Mouse (Mus musculus) heart, embryonic 12.5 days (tissue): ENCODE measurements around the gene Tmed1. TPM values are rescaled to one million over a fixed set of nuclear protein-coding genes. Genes with fewer than 3 reads are reported as not detected.
"Not testable (repeated sequence)": the region's sequence is repeated elsewhere in the genome, so short reads cannot be mapped to it uniquely, and the experiment has no call there.

ENCODE experiments used
- ATAC-seq: fragments of 200-750 bp; cut with Nextera tagmentation; 2 replicates; pipeline ENCODE4 v1.8.0; 2017; ENCODE audit warnings: moderate TSS enrichment, moderate library complexity; ENCODE audit not compliant: insufficient number of reproducible peaks, low FRiP score
- H3K27ac ChIP-seq: fragments of 300-500 bp; sonication (generic); 2 replicates; pipeline ENCODE4 v1.5.1; 2016; ENCODE audit warnings: mild to moderate bottlenecking, moderate library complexity; ENCODE audit not compliant: poor library complexity, severe bottlenecking
- H3K27me3 ChIP-seq: fragments of 300-500 bp; sonication (generic); replicated peaks from 2 replicates; pipeline ENCODE4 v1.6.1; 2016; ENCODE audit warnings: mild to moderate bottlenecking, moderate library complexity
- H3K36me3 ChIP-seq: fragments of 300-500 bp; sonication (generic); 2 replicates; pipeline ENCODE4 v1.6.1; 2016; ENCODE audit warnings: mild to moderate bottlenecking, moderate library complexity
- H3K4me1 ChIP-seq: fragments of 300-500 bp; sonication (generic); replicated peaks from 2 replicates; pipeline ENCODE4 v1.6.1; 2016; ENCODE audit warnings: mild to moderate bottlenecking
- H3K4me2 ChIP-seq: fragments of 300-500 bp; sonication (generic); 2 replicates; pipeline ENCODE4 v1.6.1; 2016; ENCODE audit warnings: mild to moderate bottlenecking, moderate library complexity
- H3K4me3 ChIP-seq: fragments of 300-500 bp; sonication (generic); 2 replicates; pipeline ENCODE4 v1.5.1; 2016; ENCODE audit warnings: mild to moderate bottlenecking
- H3K9ac ChIP-seq: fragments of 300-500 bp; sonication (generic); 2 replicates; pipeline ENCODE4 v1.6.1; 2016; ENCODE audit warnings: mild to moderate bottlenecking, moderate library complexity
- H3K9me3 ChIP-seq: fragments of 300-500 bp; sonication (generic); replicated peaks from 2 replicates; pipeline ENCODE4 v1.6.1; 2016; ENCODE audit warnings: mild to moderate bottlenecking, moderate library complexity
- WGBS: fragments of 180-500 bp; shearing (Covaris S2); methylation state at CpG from one replicate; pipeline ENCODE4 v1.1.7; 2016; 5-methylcytosine and 5-hydroxymethylcytosine counted together
- polyA plus RNA-seq: library from polyadenylated mRNA; unstranded; fragments of >200 nt; fragmentation: Nextera tagmentation; extraction: Ambion mirVana; gene quantifications from 2 replicates; pipeline ENCODE4 v1.2.1, GENCODE M21; 2016

Tmed1 gene
- polyA plus RNA-seq, 1 experiment from 2014 or later = 92.3 TPM

DNA sequence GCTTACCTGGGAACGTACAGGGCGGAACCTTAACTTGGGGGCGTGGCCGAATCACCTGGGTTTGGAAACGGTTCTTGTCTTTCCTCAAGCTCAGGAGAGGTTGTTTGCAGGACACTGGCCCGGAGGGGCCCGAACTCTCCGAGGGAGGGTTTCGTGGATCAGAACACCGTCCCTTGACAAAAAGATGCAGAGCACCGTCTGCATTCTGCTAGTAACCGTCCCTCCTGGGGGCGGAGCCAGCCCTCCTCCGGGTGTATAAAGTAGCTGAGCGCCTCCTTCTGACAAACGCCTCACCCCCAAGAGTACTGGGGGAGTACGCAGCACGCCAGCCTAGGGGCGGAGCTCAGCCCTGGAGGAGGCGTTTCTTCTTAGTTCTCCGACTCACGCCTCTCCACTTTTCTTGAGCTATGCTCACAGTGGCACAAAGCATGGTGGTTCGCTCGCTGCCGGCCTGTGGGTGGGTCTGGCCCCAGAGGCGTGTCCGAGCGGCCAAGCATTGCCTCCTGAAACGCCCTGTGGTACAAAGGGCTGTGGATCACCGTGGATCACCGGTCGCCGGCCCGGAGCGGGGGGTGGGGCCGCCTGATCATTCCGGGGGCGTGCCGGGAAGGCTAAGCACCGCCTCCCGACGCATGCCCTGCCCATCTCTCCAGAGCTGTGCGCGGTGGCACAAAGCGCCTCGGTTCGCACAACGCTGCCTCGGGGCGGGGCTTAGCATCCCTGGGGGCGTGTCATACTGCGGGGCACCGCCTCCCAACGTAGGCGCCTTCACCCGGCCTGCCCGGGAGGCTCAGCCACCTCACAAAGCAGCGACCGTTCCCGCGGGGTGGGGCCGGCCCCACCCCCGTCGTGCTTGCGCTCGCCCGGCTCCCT lies 36.1 kb upstream of the Tmed1 start:
- H3K9me3 ChIP-seq = no peaks in the 10 kb centered on the region
- peak; percentile 96 for ATAC-seq
- peak overlapping the region; percentile 85 for H3K27ac ChIP-seq
- no peaks in the 10 kb centered on the region for H3K27me3 ChIP-seq
- H3K36me3 ChIP-seq = peaks cover 13% of the 10 kb centered on the region
- H3K4me3 ChIP-seq = peak overlapping the region; percentile 86
- under 1% methylated on average over 66 of the region's 67 CpGs for WGBS
- H3K9ac ChIP-seq = peak overlapping the region; percentile 64
- H3K4me2 ChIP-seq = peak overlapping the region; percentile 75
- H3K4me1 ChIP-seq = peaks cover 15% of the 10 kb centered on the region

DNA sequence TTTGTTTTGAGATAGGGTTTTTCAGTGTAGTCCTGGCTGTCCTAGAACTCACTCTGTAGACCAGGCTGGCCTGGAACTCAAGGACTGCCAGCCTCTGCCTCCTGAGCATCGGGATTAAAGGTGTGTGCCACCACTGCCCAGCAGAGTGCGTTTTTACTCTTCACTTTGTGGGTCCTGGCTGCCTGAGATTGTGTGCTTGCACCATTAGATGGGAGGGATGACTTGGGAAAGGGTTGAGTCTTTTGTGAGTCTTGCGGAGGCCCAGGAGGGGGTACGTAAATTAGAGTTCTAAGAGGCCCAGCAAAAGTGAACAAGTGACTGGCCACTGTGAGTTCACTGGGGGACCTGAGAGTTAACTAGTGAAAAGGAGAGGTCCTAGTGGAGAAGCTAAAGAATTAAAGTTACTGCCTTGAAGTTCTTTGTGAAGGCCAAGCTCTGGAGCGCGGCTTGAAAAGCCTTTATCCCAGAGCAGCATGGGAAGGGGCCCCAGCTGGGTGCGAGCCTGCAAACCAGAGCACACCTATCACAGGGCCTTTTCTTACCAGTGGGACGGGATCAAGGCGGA lies 35.4 kb upstream of the Tmed1 start:
- H3K27ac ChIP-seq = peak overlapping the region; percentile 85
- H3K27me3 ChIP-seq = no peaks in the 10 kb centered on the region
- peak; percentile 43 for ATAC-seq
- peaks cover 15% of the 10 kb centered on the region for H3K4me1 ChIP-seq
- peak overlapping the region; percentile 75 for H3K4me2 ChIP-seq
- WGBS = 16% methylated on average over 9 of the region's 9 CpGs
- peak overlapping the region; percentile 86 for H3K4me3 ChIP-seq
- H3K9ac ChIP-seq = peak overlapping the region; percentile 64
- H3K9me3 ChIP-seq = no peaks in the 10 kb centered on the region
- H3K36me3 ChIP-seq = peaks cover 8% of the 10 kb centered on the region; the same call in 1 of the 2 replicates

DNA sequence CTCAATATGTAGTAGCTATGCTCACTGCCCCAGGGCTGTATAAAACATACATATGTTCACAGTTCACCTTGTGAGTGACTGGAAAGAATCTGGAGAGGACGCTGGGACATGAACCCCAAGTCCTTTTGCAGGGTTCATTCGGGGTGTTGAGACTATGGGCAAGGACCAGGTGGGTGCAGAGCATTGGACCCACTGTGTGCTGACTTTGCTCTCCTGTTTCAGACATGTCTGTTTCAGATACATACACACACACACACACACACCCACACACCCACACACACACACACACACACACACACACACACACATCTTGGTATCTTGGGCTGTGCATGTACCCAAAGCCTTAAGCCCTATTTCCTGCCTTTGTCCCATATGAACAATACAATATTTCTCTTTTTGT lies 31.9 kb upstream of the Tmed1 start:
- not testable (repeated sequence) for H3K9me3 ChIP-seq, H3K4me2 ChIP-seq, ATAC-seq, H3K9ac ChIP-seq, H3K36me3 ChIP-seq, H3K27ac ChIP-seq, H3K4me3 ChIP-seq, H3K27me3 ChIP-seq
- WGBS = 82% methylated on average over 2 of the region's 2 CpGs
- peaks cover 11% of the 10 kb centered on the region for H3K4me1 ChIP-seq

DNA sequence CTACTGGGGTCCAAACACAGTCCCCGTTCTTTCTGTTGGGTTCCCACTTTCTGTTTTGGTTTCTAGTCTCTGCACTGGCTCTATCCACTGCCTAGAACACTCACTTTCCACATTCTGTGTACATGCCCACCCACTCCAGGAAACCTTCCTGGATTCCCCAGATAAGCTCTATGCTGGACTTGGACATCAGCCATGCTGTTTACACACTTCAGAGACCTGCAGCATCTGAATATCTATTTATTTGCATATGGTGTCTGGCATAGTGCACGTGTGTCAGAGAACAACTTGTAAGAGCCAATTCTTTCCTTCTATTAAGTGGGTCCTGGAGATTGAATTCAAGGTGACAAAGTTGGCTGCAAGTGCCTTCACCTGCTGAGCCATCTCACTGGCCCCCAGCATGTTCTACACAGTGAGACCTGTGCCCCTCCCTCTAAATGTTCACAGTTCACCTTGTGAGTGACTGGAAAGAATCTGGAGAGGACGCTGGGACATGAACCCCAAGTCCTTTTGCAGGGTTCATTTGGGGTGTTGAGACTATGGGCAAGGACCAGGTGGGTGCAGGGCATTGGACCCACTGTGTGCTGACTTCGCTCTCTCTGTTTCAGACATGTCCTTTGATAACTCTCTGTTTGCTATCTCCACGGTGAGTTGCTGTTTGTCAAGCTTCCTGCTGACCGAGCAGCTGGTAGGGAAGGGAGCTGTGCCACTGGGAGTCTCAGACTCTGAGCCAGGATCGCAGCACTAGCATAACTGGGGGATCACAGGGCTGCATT lies 30.1 kb upstream of the Tmed1 start:
- Histone ChIP-seq H3K4me3 (no peak overlapping the region), H3K9ac (no peak overlapping the region), H3K4me2 (no peak overlapping the region), H3K27ac (no peak overlapping the region), H3K9me3 (no peaks in the 10 kb centered on the region), H3K36me3 (no peaks in the 10 kb centered on the region), H3K4me1 (peaks cover 8% of the 10 kb centered on the region), H3K27me3 (no peaks in the 10 kb centered on the region)
- 59% methylated on average over 7 of the region's 7 CpGs for WGBS
- ATAC-seq = no peak

DNA sequence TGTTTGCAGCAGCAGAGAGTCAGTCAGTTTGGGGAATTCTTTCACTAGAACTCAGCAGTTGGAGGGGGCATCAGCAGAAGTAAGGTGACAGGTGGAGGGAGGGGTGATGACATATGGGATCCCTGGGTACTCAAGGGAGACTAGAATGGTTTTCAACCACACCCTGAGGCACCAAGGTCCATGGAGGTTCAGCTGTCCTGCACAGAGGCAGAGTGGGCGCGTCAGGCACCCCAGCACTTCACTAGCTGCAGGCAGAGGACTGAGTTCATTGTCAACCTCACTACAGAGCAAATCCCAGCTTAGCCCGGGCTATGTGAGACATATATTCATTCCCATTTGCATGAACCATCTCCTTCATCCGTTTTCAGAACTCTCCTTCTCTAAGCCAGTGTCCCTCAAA lies 27.0 kb upstream of the Tmed1 start:
- Histone ChIP-seq H3K9ac (no peak overlapping the region), H3K27me3 (no peaks in the 10 kb centered on the region), H3K36me3 (no peaks in the 10 kb centered on the region), H3K4me3 (no peak overlapping the region), H3K27ac (no peak overlapping the region), H3K4me2 (no peak overlapping the region), H3K9me3 (no peaks in the 10 kb centered on the region), H3K4me1 (peaks cover 6% of the 10 kb centered on the region)
- ATAC-seq = no peak
- 74% methylated on average over 4 of the region's 4 CpGs for WGBS

DNA sequence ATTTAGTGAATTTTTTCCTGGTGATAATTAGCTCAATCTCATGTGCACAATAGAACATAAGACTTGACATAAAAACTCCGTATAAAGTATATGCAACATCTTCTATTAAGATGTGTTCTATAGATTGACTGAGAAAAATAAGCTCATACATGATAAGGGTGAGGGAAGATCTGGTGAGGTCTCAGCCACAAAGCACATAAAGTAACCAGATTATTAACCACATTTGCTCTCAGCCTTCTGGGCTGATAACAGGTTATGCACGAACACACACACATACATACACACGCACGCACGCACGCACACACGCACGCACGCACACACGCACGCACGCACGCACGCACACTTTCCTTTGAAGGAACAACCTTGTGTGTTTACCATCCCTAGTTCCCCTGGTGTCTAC lies 26.4 kb upstream of the Tmed1 start:
- no peak overlapping the region for H3K4me3 ChIP-seq
- no peak overlapping the region for H3K4me2 ChIP-seq
- no peak overlapping the region for H3K27ac ChIP-seq
- no peaks in the 10 kb centered on the region for H3K9me3 ChIP-seq
- no peak overlapping the region for H3K9ac ChIP-seq
- 86% methylated on average over 14 of the region's 14 CpGs for WGBS
- H3K36me3 ChIP-seq = no peaks in the 10 kb centered on the region
- H3K27me3 ChIP-seq = no peaks in the 10 kb centered on the region
- peaks cover 6% of the 10 kb centered on the region for H3K4me1 ChIP-seq
- no peak for ATAC-seq

DNA sequence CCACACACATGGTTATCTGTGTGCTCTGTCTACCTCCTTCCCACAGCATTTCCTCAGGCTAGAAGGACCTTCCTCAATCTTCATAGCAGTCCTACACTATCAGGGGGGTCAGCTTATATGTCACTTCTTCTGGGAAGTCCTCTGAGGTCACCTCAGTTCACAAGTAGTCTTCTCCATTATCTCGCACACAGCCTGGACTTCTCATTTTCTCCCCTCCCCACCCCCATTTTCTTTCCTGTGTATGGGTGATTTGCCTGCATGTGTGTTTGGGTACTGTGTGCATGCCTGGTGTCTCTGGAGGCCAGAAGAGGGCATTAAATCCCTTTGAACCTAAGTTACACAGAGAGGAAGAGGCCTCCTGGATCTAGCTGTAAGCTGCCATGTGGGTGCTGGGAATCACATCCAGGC lies 17.9 kb upstream of the Tmed1 start:
- Histone ChIP-seq H3K9ac (no peak overlapping the region), H3K27me3 (no peaks in the 10 kb centered on the region), H3K4me2 (no peak overlapping the region), H3K36me3 (no peaks in the 10 kb centered on the region; the same call in 1 of the 2 replicates), H3K27ac (no peak overlapping the region), H3K9me3 (no peaks in the 10 kb centered on the region), H3K4me3 (no peak overlapping the region), H3K4me1 (peaks cover 4% of the 10 kb centered on the region; the same call in 1 of the 2 replicates)
- WGBS = 59% methylated on average over 1 of the region's 1 CpGs
- ATAC-seq = no peak

DNA sequence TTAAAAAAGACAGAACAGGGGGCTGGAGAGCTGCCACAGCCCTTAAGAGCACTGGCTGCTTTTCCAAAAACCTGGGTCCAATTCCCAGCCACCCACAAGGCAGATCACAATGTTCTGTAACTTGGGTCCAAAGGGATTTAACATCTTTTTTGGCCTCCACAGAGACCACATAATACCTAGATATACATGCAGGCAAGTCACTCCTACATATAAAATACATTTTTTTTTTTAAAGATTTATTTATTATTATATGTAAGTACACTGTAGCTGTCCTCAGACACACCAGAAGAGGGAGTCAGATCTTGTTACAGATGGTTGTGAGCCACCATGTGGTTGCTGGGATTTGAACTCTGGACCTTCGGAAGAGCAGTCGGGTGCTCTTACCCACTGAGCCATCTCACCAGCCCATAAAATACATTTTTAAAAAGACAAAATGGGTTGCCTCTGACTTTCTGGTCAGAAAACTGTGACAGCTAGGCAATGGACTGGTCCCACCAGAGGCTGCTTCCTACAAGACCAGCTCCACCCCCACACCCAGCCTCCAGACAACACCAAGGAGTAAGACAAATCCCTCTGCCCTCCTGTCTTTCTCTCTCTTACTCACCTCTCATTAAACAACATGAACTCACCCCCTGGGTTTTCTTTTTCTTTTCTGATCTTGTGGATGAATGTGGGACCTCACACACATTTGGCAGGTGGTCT lies 17.2 kb upstream of the Tmed1 start:
- ATAC-seq = no peak
- H3K4me1 ChIP-seq = peaks cover 4% of the 10 kb centered on the region; the same call in 1 of the 2 replicates
- H3K27ac ChIP-seq = no peak overlapping the region
- WGBS = 84% methylated on average over 2 of the region's 2 CpGs
- no peaks in the 10 kb centered on the region for H3K9me3 ChIP-seq
- no peaks in the 10 kb centered on the region; the same call in 1 of the 2 replicates for H3K36me3 ChIP-seq
- no peak overlapping the region for H3K4me3 ChIP-seq
- H3K4me2 ChIP-seq = no peak overlapping the region
- no peak overlapping the region for H3K9ac ChIP-seq
- H3K27me3 ChIP-seq = no peaks in the 10 kb centered on the region

DNA sequence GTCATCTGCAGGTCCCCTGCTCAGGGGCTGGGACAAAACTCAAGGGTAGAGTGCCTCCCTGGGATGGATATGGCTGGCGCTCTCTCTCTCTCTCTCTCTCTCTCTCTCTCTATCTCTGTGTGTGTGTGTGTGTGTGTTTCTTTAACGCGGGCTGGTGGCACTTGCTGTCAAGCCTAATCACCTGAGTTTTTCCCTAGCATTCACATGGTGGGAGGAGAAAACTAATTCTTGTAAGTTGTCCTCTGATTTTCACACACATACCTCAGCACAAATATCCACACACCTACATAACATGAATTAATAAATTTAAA lies 16.5 kb upstream of the Tmed1 start:
- no peak overlapping the region for H3K27ac ChIP-seq
- H3K9me3 ChIP-seq = no peaks in the 10 kb centered on the region
- H3K4me3 ChIP-seq = no peak overlapping the region
- ATAC-seq = no peak
- no peaks in the 10 kb centered on the region; the same call in 1 of the 2 replicates for H3K36me3 ChIP-seq
- H3K4me1 ChIP-seq = peaks cover 4% of the 10 kb centered on the region; the same call in 1 of the 2 replicates
- no peak overlapping the region for H3K4me2 ChIP-seq
- H3K27me3 ChIP-seq = no peaks in the 10 kb centered on the region
- 51% methylated on average over 3 of the region's 3 CpGs for WGBS
- 0 out of 2 replicates have a peak overlapping the region, but pooled peaks have one; percentile 3 for H3K9ac ChIP-seq

DNA sequence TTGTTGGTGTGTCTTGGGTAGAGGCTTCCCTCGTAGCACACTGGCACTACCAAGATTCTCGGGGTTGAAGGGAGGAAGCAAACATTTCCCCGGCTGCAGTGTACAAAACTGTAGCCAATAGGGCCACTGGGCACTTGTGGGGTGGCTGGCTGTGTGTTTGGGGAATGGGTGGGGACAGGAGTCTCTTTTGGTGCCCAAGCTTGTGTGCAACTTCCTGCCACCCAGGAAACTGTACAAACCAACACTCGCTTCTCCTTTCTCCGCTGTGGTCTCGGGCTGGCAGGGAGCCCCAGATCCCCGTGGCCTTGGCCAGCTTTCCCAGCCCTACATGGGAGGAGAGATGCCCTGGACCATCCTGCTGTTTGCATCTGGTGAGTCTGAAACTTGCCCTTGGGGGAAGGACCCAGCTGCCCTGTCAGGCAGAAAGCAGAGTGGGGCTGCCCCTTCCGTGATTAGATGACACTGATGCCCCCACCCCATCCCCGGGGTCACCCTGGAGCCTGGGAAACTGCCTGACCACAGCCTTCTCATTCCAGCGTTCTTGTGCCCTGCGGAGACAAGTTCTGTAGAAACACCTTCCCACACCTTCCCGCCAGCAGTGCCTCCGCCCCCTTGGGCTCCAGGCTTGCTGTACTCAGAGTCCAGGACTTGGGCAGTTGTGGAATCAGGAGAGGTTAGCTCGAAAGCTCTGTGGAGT lies 16.0 kb upstream of the Tmed1 start, which contains the start of gene AB124611:
Gene AB124611, plus strand, starts transcription at position 240 of the 697 bp plus-strand sequence.
- H3K4me2 ChIP-seq = no peak within 1 kb of the TSS
- no peaks in the 10 kb centered on the region for H3K27me3 ChIP-seq
- peak within 1 kb of the TSS; percentile 3; the same call in 1 of the 2 replicates for H3K9ac ChIP-seq
- no peak within 1 kb of the TSS for H3K27ac ChIP-seq
- H3K9me3 ChIP-seq = no peaks in the 10 kb centered on the region
- H3K4me1 ChIP-seq = peaks cover 4% of the 10 kb centered on the region; the same call in 1 of the 2 replicates
- no peak within 1 kb of the TSS for H3K4me3 ChIP-seq
- WGBS = 58% methylated on average over 14 of the region's 14 CpGs
- ATAC-seq = no peak
- H3K36me3 ChIP-seq = no peaks in the 10 kb centered on the region; the same call in 1 of the 2 replicates
